Mouse (Mus musculus) forebrain, embryonic 12.5 days (tissue): ENCODE results near the gene Pmpca. TPM values are rescaled to one million over a fixed set of nuclear protein-coding genes. Genes with fewer than 3 reads are reported as not detected.

Experiments
- ATAC-seq: fragments of 200-750 bp; cut with Nextera tagmentation; 2 replicates; pipeline ENCODE4 v1.8.0; 2017; ENCODE audit warnings: moderate TSS enrichment; ENCODE audit not compliant: low FRiP score
- H3K27ac ChIP-seq: fragments of 300-500 bp; sonication (generic); 2 replicates; pipeline ENCODE4 v1.5.1; 2016; ENCODE audit warnings: mild to moderate bottlenecking
- H3K27me3 ChIP-seq: fragments of 300-500 bp; sonication (generic); 2 replicates; pipeline ENCODE4 v1.6.1; 2016; ENCODE audit warnings: mild to moderate bottlenecking
- H3K36me3 ChIP-seq: fragments of 300-500 bp; sonication (generic); replicated peaks from 2 replicates; pipeline ENCODE4 v1.6.1; 2016; ENCODE audit warnings: mild to moderate bottlenecking
- H3K4me1 ChIP-seq: fragments of 300-500 bp; sonication (generic); 2 replicates; pipeline ENCODE4 v1.6.1; 2016
- H3K4me2 ChIP-seq: fragments of 300-500 bp; sonication (generic); 2 replicates; pipeline ENCODE4 v1.6.1; 2016; ENCODE audit warnings: mild to moderate bottlenecking, moderate library complexity
- H3K4me3 ChIP-seq: fragments of 300-500 bp; sonication (generic); replicated peaks from 2 replicates; pipeline ENCODE4 v1.5.1; 2016; ENCODE audit warnings: mild to moderate bottlenecking
- H3K9ac ChIP-seq: fragments of 300-500 bp; sonication (generic); 2 replicates; pipeline ENCODE4 v1.6.1; 2016; ENCODE audit warnings: mild to moderate bottlenecking
- H3K9me3 ChIP-seq: fragments of 300-500 bp; sonication (generic); 2 replicates; pipeline ENCODE4 v1.6.1; 2016
- WGBS: fragments of 180-500 bp; shearing (Covaris S2); methylation state at CpG from one replicate; pipeline ENCODE4 v1.1.7; 2016; 5-methylcytosine and 5-hydroxymethylcytosine counted together
- polyA plus RNA-seq: library from polyadenylated mRNA; unstranded; fragments of >200 nt; fragmentation: Nextera tagmentation; extraction: Ambion mirVana; gene quantifications from 2 replicates; pipeline ENCODE4 v1.2.1, GENCODE M21; 2016

The Pmpca gene
- polyA plus RNA-seq, 1 experiment from 2014 or later: 123 TPM

DNA sequence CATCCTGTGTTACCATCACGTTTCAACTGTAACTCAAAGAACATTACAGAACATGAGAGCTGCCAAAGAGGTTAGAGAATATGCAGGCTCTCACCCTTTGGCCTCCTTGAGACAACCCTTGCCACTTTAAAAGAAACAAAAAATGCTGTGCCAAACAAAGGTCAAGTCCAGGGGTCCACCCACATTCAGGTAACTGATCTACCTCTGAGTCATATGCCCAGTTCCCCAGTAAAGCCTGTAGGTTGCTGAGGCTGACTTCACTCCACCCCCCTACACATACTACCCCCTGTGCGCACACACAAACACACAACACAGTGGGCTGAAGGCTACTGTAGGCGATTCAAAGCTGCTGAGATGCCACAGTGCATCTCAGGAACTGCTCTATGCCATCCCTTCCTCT lies 1.4 kb upstream of the Pmpca start:
- no peak overlapping the region for H3K27ac ChIP-seq
- H3K4me1 ChIP-seq: peaks cover 26% of the 10 kb centered on the region
- 0 out of 2 replicates have a peak overlapping the region, but pooled peaks have one; percentile 94 for H3K9ac ChIP-seq
- 89% methylated on average over 3 of the region's 3 CpGs for WGBS
- H3K4me3 ChIP-seq: peak overlapping the region; percentile 98; the same call in 1 of the 2 replicates
- H3K9me3 ChIP-seq: no peaks in the 10 kb centered on the region
- peaks cover 77% of the 10 kb centered on the region for H3K36me3 ChIP-seq
- H3K27me3 ChIP-seq: no peaks in the 10 kb centered on the region
- peak overlapping the region; percentile 87 for H3K4me2 ChIP-seq
- no peak for ATAC-seq

DNA sequence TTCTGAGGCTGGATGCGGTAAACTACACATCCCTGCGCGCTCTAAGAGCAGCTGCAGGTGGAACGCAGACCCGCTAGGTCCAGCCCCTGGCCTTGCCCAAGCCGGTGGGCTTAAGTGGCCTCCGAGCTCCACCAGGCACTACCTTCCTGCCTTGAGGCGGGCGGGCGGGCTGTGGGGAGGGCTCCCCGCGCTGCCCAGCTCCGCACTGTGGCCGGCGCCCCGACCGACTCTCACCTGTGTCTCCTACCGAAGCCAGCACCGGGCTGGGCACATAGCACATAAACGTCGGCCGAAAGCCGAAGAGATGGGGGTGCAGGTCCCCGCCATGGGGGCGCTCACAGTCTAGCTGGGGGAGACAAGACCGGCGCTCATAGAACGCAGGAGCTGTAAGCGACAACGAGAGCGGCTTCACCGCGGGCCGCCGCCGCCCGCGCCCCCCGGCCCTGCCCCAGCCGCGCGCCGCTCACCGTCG lies 421 bp upstream of the Pmpca start:
- peak overlapping the region; percentile 98 for H3K4me3 ChIP-seq
- ATAC-seq: peak; percentile 53
- peak overlapping the region; percentile 87 for H3K4me2 ChIP-seq
- peaks cover 26% of the 10 kb centered on the region for H3K4me1 ChIP-seq
- WGBS: 0% methylated on average over 34 of the region's 45 CpGs
- peaks cover 77% of the 10 kb centered on the region for H3K36me3 ChIP-seq
- H3K27ac ChIP-seq: peak overlapping the region; percentile 73
- no peaks in the 10 kb centered on the region for H3K9me3 ChIP-seq
- H3K27me3 ChIP-seq: no peaks in the 10 kb centered on the region
- peak overlapping the region; percentile 94 for H3K9ac ChIP-seq

GRCm38 (mm10) chr2:26390954-26391353 lies 1.8 kb downstream of the Pmpca start:
- no peak overlapping the region for H3K27ac ChIP-seq
- no peak overlapping the region for H3K4me3 ChIP-seq
- no peaks in the 10 kb centered on the region for H3K9me3 ChIP-seq
- H3K27me3 ChIP-seq: no peaks in the 10 kb centered on the region
- no peak overlapping the region for H3K4me2 ChIP-seq
- H3K36me3 ChIP-seq: peaks cover 77% of the 10 kb centered on the region
- peaks cover 26% of the 10 kb centered on the region for H3K4me1 ChIP-seq
- no peak overlapping the region for H3K9ac ChIP-seq
- ATAC-seq: no peak
- 87% methylated on average over 3 of the region's 3 CpGs for WGBS

DNA sequence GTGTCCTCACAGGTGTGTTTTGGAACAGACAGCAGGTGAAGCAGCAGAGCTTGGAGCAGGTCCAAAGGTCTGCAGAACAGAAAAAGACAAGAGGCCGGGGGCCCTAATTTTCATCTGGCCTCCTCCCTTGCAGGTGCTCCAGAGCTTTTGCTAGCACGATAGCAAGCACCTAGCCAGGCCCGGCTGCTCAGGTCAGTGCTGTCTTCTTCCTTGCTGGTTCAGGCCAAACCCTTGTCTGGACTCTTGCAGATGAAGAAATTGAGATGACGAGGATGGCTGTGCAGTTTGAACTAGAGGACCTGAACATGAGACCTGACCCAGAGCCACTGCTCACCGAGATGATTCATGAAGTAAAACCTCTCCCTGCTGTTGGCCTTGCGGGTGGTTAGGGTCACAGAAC lies 2.5 kb downstream of the Pmpca start:
- H3K9ac ChIP-seq: no peak overlapping the region
- H3K27ac ChIP-seq: no peak overlapping the region
- peaks cover 77% of the 10 kb centered on the region for H3K36me3 ChIP-seq
- no peaks in the 10 kb centered on the region for H3K9me3 ChIP-seq
- peaks cover 26% of the 10 kb centered on the region for H3K4me1 ChIP-seq
- H3K4me2 ChIP-seq: no peak overlapping the region
- no peak for ATAC-seq
- H3K4me3 ChIP-seq: no peak overlapping the region
- whole genome bisulfite sequencing: 89% methylated on average over 6 of the region's 6 CpGs
- no peaks in the 10 kb centered on the region for H3K27me3 ChIP-seq

- H3K36me3 ChIP-seq: peaks cover 91% of the 10 kb centered on the region
Measured at GRCm38 (mm10) chr2:26398978-26399377, 9.8 kb downstream of the Pmpca start.

DNA sequence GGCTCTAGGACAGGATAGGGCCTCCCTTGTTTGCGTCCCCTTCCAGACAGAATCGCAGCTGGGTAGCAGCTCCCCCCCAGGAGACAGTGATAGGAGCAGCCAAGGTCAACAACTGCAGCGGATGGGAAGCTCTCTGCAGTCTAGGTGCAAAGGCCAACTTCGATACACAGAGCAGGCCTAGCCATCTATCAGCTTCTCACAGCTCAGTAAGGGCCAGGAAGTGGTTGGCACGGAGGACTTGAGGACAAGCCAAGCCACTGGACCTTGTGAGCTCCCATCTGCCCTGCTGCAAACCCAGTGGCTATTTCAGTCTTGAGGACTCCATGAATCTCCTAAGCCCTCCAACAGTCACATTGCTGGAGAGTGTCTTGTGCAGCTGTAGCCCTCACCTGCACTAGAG lies 10.5 kb downstream of the Pmpca start:
- Histone ChIP-seq H3K4me3 (no peak overlapping the region), H3K9me3 (no peaks in the 10 kb centered on the region), H3K4me2 (no peak overlapping the region), H3K9ac (no peak overlapping the region), H3K36me3 (peaks cover 84% of the 10 kb centered on the region), H3K27ac (no peak overlapping the region), H3K4me1 (no peaks in the 10 kb centered on the region; the same call in 1 of the 2 replicates), H3K27me3 (no peaks in the 10 kb centered on the region)
- ATAC-seq: no peak
- WGBS: 94% methylated on average over 5 of the region's 5 CpGs

More at GRCm38 (mm10) chr2:26398978-26399377, 9.8 kb downstream of the Pmpca start:
- Histone ChIP-seq H3K4me3 (no peak overlapping the region), H3K4me1 (no peaks in the 10 kb centered on the region), H3K4me2 (no peak overlapping the region), H3K27me3 (no peaks in the 10 kb centered on the region), H3K9me3 (no peaks in the 10 kb centered on the region), H3K9ac (no peak overlapping the region), H3K27ac (no peak overlapping the region)
- no peak for ATAC-seq
- 92% methylated on average over 8 of the region's 8 CpGs for WGBS

- Histone ChIP-seq H3K4me2 (no peak overlapping the region), H3K9me3 (no peaks in the 10 kb centered on the region), H3K36me3 (peaks cover 78% of the 10 kb centered on the region), H3K4me1 (peaks cover 3% of the 10 kb centered on the region), H3K27ac (no peak overlapping the region), H3K27me3 (no peaks in the 10 kb centered on the region), H3K9ac (no peak overlapping the region), H3K4me3 (no peak overlapping the region)
- no peak for ATAC-seq
- WGBS: 92% methylated on average over 5 of the region's 5 CpGs
Measured at GRCm38 (mm10) chr2:26400296-26400695, 11.2 kb downstream of the Pmpca start.

DNA sequence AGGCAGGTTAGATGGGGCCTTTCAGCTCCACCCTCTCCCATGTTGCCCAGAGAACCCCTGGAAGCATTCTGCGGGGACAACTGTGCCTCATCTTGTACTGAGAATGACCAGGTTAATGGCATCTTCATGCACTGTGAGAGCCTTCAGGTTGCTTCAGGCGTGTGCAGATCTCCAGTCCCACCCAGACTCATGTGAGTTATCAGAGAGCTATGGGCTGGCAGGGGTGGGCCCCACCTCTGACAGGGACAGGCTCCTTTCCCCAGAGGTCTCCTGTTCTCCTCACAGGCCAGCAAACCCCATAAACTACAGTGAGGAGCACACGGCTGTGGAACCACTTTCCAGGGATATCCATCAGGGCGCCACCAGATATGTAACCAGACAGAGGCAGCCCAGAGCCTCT lies 11.9 kb downstream of the Pmpca start:
- Histone ChIP-seq H3K9me3 (no peaks in the 10 kb centered on the region), H3K9ac (no peak overlapping the region), H3K36me3 (peaks cover 74% of the 10 kb centered on the region), H3K4me1 (peaks cover 11% of the 10 kb centered on the region), H3K27ac (no peak overlapping the region), H3K4me3 (no peak overlapping the region), H3K27me3 (no peaks in the 10 kb centered on the region), H3K4me2 (no peak overlapping the region)
- ATAC-seq: no peak
- 89% methylated on average over 4 of the region's 4 CpGs for WGBS

- H3K27ac ChIP-seq: no peak overlapping the region
- H3K4me2 ChIP-seq: no peak overlapping the region
- H3K36me3 ChIP-seq: peaks cover 67% of the 10 kb centered on the region
- H3K9ac ChIP-seq: no peak overlapping the region
- H3K4me3 ChIP-seq: no peak overlapping the region
- H3K9me3 ChIP-seq: no peaks in the 10 kb centered on the region
- peaks cover 23% of the 10 kb centered on the region for H3K4me1 ChIP-seq
- H3K27me3 ChIP-seq: no peaks in the 10 kb centered on the region
- 90% methylated on average over 1 of the region's 1 CpGs for WGBS
- ATAC-seq: no peak
Measured at GRCm38 (mm10) chr2:26402265-26402664, 13.1 kb downstream of the Pmpca start.

GRCm38 (mm10) chr2:26403306-26403705 lies 14.2 kb downstream of the Pmpca start:
- 82% methylated on average over 8 of the region's 8 CpGs for WGBS
- Histone ChIP-seq H3K9ac (no peak overlapping the region), H3K4me2 (no peak overlapping the region), H3K4me3 (no peak overlapping the region), H3K27ac (0 out of 2 replicates have a peak overlapping the region, but pooled peaks have one; percentile 2), H3K4me1 (peaks cover 33% of the 10 kb centered on the region), H3K36me3 (peaks cover 58% of the 10 kb centered on the region), H3K27me3 (no peaks in the 10 kb centered on the region), H3K9me3 (no peaks in the 10 kb centered on the region)
- no peak for ATAC-seq

DNA sequence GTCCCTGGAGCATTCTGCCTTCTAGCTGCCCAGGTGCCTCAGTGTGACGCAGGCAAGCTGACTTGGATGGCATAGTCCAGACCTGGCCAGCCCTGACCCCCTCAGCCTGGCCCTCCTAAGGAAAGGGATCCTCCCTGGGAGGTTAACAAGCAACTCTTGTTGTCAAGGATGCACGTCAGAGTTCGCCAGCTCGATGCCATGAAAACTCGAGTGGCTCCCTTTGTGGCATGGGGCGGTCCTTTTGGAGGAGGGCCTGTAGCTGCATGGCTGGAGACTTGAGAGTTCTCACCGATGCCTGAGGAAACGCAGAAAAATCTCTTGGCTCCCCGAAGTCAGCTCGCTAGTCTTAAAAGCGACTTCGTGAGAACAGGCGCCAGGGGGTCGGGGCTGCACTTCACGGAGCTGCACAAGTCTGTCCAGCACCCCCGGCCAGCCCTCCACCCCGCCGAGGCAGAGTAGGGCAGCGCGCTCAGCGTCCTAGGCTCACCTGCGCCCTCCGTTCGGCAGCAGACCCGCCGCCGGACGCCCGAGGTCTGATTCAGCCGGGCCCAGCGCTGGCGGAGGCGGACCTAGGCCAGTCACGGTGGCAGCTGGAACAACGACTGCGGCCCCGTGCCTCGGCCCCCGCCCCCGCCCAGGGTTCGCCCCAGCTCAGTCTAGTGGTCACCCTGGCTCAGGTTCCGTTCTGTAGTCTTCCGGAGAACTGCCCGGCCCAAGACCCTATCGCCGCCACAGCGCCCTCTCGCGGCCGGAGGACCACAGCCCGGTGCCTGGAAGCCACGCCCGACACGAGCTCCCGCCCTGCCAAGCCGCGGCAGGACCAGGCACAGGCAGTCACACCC lies 19.6 kb downstream of the Pmpca start, which contains the start of gene Inpp5e:
Gene Inpp5e (minus strand): TSS at position 689 of the 842 bp plus-strand sequence.
- H3K4me1 ChIP-seq: peaks cover 40% of the 10 kb centered on the region
- ATAC-seq: peak; percentile 96
- peak within 1 kb of the TSS; percentile 93 for H3K9ac ChIP-seq
- H3K4me2 ChIP-seq: peak within 1 kb of the TSS; percentile 94
- peaks cover 49% of the 10 kb centered on the region for H3K36me3 ChIP-seq
- WGBS: under 1% methylated on average over 57 of the region's 57 CpGs
- H3K27me3 ChIP-seq: no peaks in the 10 kb centered on the region
- no peaks in the 10 kb centered on the region for H3K9me3 ChIP-seq
- peak within 1 kb of the TSS; percentile 96 for H3K4me3 ChIP-seq
- H3K27ac ChIP-seq: peak within 1 kb of the TSS; percentile 66; the same call in 1 of the 2 replicates

DNA sequence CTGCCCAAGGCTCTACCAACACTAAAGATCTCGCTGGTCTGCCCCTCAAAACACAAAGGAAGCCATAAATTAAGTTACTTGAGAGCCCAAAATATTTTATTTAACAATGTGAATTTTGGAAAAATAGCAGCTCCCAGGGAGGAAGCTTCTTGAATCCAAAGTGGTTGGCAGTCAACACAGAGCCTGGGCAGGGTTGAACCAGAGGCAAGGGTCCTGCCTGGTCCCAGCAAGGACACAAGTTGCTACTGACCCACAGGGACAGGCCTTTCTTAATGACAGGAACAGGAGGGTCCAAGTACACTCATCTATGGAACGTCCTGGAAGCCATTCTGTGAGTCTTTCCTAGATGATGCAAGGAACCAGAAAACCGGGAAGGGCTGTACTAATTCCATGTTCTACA lies 20.2 kb downstream of the Pmpca start:
- Histone ChIP-seq H3K9me3 (no peaks in the 10 kb centered on the region), H3K4me3 (peak overlapping the region; percentile 96), H3K4me1 (peaks cover 40% of the 10 kb centered on the region), H3K9ac (no peak overlapping the region; the same call in 1 of the 2 replicates), H3K27ac (no peak overlapping the region), H3K4me2 (peak overlapping the region; percentile 94; the same call in 1 of the 2 replicates), H3K36me3 (peaks cover 54% of the 10 kb centered on the region), H3K27me3 (no peaks in the 10 kb centered on the region)
- ATAC-seq: peak; percentile 51
- 61% methylated on average over 3 of the region's 3 CpGs for WGBS
